8 mouse cellular contexts compared by ENCODE assay signal in the genomic region with DNA sequence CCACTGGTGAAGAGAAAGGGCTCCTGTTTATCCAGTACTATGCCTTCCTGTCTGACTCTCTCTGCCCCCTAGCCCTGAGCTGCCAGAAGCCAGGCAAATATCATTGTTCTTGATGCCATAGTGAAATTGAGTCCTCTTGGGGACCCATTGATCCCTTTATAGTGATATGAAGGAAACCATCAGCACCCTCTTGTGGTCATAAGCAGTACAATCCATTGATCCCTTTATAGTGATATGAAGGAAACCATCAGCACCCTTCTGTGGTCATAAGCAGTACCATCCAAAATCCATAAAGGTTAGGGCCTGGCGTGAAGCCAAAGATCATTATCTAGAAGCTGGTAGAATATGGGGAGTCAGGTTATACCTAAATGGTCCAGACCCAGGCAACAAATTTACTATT. TPM values are rescaled to one million over a fixed set of nuclear protein-coding genes. Genes with fewer than 3 reads are reported as not detected.
DNase-seq lines count a peak whose midpoint lies in the region; ATAC-seq and TF ChIP-seq lines count a peak whose summit lies in the region.

No protein-coding gene starts in this region.

- no peaks in the 10 kb centered on the region for H3K36me3 ChIP-seq in hindbrain, embryonic 13.5 days

- H3K4me2 ChIP-seq in hindbrain, embryonic 13.5 days = no peak overlapping the region

- 38% methylated on average over 1 of the region's 1 CpGs for WGBS in cerebellum, adult 2 months
- WGBS in hindbrain, embryonic 13.5 days = 67% methylated on average over 1 of the region's 1 CpGs

- no peak overlapping the region for H3K27ac ChIP-seq in cerebellum, adult 2 months (ENCODE audit: insufficient read depth, low read length)
- H3K27ac ChIP-seq in hindbrain, embryonic 13.5 days = no peak overlapping the region

- H3K9me3 ChIP-seq in hindbrain, embryonic 13.5 days = no peaks in the 10 kb centered on the region

- no peak overlapping the region for H3K4me3 ChIP-seq in cerebellum, adult 2 months (replicated peaks; ENCODE audit: insufficient read depth, low read depth, low read length)
- no peak overlapping the region for H3K4me3 ChIP-seq in hindbrain, embryonic 13.5 days

- no peak for TF ChIP-seq POLR2A in cerebellum, adult 2 months (IDR thresholded peaks at IDR 0.05; ENCODE audit: borderline replicate concordance, insufficient read depth, low read length)

- H3K9ac ChIP-seq in hindbrain, embryonic 13.5 days = no peak overlapping the region

- H3K4me1 ChIP-seq in cerebellum, adult 2 months (ENCODE audit: control insufficient read depth, insufficient read depth, low read length) = no peaks in the 10 kb centered on the region
- H3K4me1 ChIP-seq in hindbrain, embryonic 13.5 days (replicated peaks) = no peaks in the 10 kb centered on the region

- peak; percentile 78 for ATAC-seq in hindbrain, embryonic 13.5 days (ENCODE audit: low FRiP score)

- peak; percentile 18; the same call in 1 of the 2 replicates for TF ChIP-seq CTCF in cerebellum, adult 2 months (IDR thresholded peaks at IDR 0.05; ENCODE audit: borderline replicate concordance, insufficient read depth, low read depth, low read length)

- no peaks in the 10 kb centered on the region for H3K27me3 ChIP-seq in cerebellum, adult 2 months (ENCODE audit: control insufficient read depth, insufficient read depth, low read length)
- no peaks in the 10 kb centered on the region for H3K27me3 ChIP-seq in hindbrain, embryonic 13.5 days

- peak in 1 of 2 experiments; percentile 0 for DNase-seq in cerebellum, adult 2 months
- DNase-seq in cerebellum, adult 11-12 months = no peak
- peak; percentile 76 for DNase-seq in CD4-positive helper T cell, adult 2 months (ENCODE audit: low read depth, low spot score)
- DNase-seq in embryo, embryonic 10 days (ENCODE audit: low spot score) = peak; percentile 58
- DNase-seq in layer of hippocampus, postnatal 10 days (ENCODE audit: low spot score in 2 of 2) = peak; percentile 29 to 43
- DNase-seq in lung, postnatal 4 days = peak; percentile 30 to 48
- DNase-seq in spleen, postnatal 10 days (ENCODE audit: low spot score in 2 of 2) = peak; percentile 12 to 55

RNA-seq across cellular contexts. Expression of a gene that starts 21.3 kb away (rescaled TPM):
- polyA plus RNA-seq in cerebellum, adult 2 months (2012; rRNA removed) = not detected in 2 replicates
- polyA plus RNA-seq in hindbrain, embryonic 13.5 days (2015; fragmentation: Nextera tagmentation; extraction: Ambion mirVana) = 0.23 and 0.25 TPM in 2 replicates
- total RNA-seq in layer of hippocampus, postnatal 10 days (2021) = not detected

RNA-seq across cellular contexts. Expression of a gene that starts 33.7 kb away (rescaled TPM):
- polyA plus RNA-seq in cerebellum, adult 2 months (2012; rRNA removed) = not detected in 2 replicates
- polyA plus RNA-seq in hindbrain, embryonic 13.5 days (2015; fragmentation: Nextera tagmentation; extraction: Ambion mirVana) = not detected in 2 replicates
- not detected for total RNA-seq in layer of hippocampus, postnatal 10 days (2021)
